Mouse (Mus musculus) cerebellum, adult 8-10 months (tissue): Measurements from ENCODE around the gene Slc25a13.

Experiments used
- DNase-seq: peaks from one replicate; pipeline ENCODE4 v3.0.0; 2022

Slc25a13 gene

DNA sequence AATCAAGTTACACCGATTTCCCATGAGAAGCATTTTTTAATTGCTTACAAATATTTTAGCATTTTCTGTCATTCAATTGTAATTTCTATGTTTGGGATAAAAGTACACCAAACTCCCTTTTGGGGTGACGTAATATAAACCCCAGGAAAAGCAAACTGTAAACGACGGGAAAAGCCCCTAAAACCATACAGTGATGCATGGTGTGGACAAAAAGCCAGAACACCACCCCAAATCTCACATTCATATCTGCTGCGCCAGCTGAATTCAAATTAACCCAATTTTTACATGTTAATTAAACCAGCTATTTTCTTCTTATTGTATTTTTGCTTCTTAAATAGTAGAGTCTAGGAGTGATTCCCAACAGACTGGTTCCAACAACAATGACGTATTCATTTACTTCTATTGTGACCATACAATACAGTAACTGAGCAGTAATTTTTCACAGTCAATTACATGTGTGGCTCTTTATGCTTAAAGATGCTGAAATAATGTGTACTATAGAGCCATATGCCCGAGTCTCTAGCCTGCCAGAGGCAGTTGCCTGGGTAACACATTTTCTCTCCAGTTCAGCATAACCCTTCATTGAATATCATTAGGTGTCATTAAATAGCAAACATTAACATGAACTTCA is 53.9 kb downstream of the Slc25a13 start:
- DNase-seq = no peak

DNA sequence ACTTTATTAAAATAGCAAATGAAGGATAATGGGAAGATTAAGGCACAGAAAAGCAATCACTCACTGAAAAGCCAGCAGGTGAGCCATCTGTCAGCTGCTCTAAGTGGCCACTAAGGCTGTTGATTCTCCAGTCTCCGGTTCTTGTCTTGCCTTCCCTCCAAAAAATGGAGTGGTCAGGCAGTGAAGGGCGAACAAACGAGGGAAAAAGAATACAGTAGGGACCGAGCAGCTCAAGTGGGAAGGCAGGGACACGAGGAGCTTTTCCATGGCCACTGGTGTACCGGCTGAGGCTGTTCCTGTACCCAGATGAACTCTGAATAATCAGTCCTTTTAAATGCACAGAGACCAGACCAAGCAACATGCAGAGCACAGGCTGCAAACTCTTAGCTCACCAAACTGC is 54.8 kb downstream of the Slc25a13 start:
- no peak for DNase-seq

DNA sequence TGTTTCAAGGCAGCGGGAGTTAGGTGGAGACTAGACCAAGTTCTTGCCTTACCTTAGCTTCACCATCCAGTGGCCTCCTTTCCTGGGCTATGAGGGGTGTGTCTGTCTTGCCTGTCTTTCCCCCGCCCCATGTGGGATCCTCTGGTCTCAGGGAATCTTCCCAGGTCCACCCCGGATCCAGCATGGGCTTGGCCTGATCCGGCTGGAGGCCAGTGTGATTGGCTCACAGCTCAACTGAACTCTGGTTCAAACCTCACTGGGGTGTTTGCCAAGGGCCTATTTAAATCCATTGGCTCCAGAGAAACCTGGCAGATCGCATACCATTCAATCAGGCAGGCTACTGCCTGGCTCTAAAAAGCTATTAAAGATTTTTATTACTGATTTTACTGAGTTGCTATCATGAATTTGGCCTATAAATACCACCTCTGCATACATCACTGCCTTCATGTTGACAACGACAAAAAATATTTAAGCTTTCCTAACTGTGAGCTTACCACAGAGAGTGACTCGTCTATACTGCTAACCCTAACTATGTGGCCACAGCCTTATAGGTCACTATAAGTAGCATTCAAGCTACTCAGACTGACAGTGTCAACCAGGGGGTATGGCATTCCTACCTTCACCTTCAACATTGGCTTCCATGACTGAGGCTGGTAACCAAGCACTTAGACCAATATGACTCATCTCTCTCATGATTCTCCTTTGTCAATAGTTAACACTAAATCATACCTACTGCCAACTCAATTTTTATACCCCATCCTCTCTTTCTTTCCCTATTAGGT is 56.1 kb downstream of the Slc25a13 start:
- DNase-seq = peak; percentile 16

DNA sequence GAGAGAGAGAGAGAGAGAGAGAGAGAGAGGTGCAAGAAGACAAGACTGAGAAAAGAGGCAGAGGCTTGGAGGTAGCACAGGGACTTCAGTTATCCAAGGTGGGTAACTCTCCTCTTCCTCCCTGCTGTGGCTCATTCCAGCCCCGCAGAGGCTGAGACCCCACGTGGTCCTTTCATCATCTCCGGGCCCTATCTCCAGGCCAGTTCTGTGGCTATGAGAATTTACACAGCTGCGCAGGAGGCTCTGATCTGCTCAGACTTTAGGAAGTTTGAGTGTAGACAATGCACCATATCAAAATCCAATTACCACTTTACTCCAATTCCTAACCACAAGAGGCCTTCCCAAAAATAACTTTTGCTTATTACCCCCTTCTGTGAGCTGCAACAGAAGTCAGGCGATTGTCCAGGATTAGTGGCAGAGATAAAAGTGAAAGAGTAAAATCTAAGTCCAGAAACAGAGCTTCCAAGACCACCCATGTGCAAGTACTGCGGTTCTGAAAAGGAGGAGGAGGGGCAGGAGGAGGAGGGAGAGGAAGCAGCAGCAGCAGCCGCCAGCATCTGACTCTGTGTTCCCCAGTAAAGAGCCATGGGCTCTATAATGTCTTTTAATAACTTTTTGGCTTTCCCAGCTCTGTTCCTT is 57.6 kb downstream of the Slc25a13 start:
- no peak for DNase-seq

DNA sequence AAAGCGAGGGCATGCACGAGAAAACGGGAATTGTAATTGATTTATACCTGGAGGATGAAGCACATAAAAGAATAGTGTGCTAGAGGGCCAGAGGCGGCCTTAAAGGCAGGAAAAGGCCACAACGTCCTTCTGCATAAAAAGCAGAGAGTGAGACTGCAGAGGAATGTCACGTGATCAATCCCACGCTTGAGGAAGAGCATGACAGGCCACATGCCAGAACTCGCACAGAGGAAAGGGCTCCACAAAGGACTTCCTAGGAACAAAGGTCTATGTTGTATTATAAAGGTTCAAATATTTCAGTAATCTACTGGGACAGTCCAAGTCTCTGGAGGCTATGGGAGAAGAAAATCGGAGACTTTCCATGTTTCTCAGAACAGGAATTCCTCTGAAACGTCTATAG is 63.5 kb downstream of the Slc25a13 start:
- DNase-seq = no peak

DNA sequence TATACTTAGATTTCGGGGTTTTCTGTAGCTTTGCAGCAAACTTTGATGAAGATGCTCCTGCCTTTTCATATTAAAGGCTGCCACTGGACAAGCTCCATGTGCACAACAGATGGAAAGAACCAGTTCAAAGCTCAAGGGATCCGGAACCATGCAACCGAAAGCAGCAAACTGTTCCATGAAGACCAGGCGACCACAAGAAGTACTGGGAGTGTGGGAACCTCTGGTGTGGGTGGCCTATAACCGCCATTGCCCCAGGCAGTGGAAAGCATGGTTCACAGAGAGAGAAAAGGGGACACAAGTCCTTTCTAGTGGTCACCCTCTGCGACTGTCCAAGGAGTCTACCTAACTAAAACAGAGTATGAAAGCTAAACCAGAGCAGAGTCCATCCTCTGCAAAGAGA is 66.2 kb downstream of the Slc25a13 start:
- no peak for DNase-seq

DNA sequence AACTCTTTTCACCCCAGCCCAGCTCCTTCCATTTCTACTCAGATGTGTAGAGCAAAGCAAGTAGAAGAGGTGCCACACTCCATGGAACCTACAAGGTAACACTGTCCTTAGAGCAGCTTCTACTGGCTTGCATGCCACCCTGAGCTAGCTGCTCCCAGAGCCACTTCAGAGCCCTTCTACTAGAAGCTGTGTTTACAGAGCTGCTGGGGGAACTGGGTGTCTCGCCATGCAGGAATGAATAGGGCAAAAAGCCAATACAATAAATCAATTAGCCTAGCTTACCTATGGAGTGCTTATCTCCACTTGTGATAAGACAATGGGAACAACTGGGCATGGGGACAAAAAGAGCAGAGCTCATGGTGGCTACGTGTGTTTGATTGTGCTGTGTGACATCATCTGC is 67.2 kb downstream of the Slc25a13 start:
- DNase-seq = no peak

DNA sequence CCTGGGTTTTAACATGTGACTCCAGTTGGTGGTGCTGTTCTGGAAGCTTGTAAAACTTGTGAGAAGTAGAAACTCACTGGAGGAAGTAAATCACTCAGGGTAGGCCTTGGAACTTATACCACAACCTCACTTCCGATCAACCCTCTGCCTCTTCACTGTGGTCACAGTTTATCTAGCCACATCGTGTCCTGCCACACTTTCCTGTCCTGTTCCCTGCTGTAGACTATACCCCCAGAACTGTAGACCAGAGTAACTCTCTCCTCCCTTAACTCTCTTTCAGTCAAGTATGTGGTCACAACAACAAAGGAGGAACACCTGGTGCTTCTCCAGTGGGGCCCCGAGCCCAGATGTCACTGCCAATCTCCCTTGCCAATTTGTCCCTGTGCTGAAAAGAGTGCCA is 67.6 kb downstream of the Slc25a13 start:
- DNase-seq = no peak

DNA sequence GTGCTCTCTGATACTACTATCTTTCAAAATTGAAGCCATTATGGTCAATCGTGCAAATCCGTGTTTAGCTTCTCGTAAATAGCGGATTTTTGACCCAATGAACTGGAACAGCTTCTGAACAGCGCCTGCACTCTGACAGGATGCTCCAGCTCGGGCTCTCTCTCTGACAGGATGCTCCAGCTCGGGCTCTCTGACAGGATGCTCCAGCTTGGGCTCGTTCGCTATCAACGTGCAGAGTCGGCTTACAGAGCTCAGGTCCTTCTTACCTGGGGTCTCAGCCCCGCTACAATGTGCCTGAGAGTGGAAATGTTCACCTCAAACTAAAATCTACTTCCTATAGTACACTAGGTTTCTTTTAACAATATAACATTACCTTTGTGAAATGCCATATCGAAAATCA is 71.6 kb downstream of the Slc25a13 start:
- no peak for DNase-seq

DNA sequence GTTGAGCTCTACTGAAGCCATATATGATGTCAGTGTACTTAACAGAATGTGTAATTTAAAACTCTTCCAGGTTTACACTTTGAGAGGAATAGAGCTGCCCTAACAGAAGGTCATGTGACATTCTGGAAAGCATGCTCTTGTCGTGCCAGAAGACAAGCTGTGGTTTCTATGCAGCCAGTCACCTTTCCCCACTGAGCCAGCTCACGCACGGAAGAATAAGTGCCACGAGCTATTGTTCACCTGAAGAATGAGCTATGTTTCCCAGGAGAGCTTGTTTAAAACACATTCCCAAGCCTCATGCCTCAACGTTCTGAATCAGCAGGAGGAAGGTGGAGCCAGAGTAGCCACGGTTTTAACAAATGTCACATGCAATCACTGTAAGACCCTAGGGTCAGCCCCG is 73.4 kb downstream of the Slc25a13 start:
- no peak for DNase-seq

DNA sequence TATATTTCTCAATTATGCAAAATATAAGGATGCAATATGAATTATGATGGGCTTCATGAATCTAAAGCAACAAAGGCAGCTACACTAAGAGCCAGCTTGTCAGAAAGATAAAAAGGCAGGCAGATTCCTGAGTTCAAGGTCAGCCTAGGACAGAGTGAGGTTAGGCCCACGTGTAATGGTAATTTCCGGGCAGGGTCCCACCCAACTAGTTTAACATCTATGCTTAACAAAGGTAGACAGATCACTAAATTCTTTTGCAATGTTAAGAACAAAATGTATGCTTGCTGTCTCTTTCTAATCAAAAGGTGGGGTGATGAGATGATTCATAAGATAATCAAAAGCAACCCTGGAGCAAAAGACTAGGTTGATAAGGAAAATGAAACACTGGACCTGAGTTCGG is 76.6 kb downstream of the Slc25a13 start:
- DNase-seq = no peak

DNA sequence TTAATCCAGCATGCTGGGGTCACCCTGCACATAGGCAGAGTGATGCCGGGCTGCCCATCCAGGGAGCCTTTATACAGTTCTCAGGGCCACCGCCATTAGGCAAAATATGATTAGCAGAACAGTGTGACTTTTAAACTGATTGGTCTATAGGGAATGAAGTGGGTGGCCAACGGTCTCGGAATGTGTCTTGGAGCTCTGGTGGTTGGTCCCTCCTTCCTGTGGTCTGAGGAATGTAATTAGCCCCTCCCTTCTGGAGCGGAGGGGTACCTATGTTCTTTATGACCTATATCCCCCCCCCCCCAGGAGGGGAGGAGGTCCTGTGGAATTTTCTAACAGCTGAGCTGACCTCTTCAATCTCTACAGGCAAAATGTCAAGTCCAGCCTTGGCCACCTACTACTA is 77.9 kb downstream of the Slc25a13 start:
- DNase-seq = no peak

DNA sequence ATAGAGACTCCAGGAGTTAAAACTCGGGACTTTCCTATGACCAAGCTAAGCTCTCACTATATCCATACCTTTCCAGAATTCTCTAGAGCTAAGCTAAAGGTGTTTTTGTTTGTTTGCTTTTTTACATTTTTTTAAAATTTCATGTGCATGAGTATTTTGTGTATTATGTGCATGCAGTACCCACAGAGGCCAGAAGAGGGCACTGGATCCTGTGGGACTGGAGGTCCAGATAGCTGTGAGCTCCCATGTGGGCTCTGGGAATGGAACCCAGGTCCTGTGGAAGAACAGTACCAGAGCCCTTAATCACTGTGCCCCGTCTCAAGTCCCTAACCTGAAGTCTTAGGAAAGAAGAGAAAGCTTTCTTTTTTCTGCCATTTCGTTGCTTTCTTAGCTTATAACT is 80.2 kb downstream of the Slc25a13 start:
- DNase-seq = no peak

DNA sequence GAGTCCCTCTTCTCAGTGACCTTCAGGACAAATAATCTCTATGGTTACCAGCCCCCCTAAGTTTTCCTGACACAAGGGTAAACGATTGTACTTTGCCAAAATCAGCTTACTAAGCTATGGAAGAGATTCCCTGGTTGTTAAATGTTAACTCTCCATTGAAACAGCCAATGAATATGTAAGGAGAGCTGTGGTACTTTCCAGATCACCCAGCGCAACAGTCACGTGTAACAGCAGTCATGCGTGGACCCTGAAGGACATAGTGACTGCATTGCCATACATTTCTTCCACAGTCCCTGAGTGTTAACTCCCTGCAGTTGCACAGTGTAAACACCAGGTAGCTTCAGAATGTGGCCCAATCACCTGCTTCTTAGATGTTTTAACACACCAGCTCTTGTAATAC is 82.0 kb downstream of the Slc25a13 start:
- DNase-seq = no peak

DNA sequence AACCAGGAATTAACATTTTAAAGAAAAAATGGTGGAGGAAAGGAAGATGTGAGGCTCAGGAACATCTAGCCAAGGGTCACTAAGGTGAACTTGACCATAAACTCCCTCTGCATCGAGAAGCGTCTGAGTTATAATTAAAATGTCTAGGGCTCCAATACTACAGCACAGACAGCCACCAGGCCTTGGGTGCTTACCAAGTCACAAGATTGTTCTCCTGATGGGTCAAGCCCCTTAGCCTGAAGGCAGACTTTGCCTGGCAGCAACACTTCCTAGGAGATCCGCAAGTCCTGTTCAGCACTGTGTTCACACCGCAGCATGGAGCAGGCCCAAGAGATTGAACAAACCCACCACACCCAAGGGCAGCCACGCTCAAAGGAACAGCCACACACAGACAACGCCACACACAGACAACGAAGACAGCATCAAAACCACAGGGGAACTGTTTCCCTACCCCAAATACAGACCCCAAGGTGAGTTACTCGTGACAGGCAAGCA is 83.4 kb downstream of the Slc25a13 start:
- no peak for DNase-seq

DNA sequence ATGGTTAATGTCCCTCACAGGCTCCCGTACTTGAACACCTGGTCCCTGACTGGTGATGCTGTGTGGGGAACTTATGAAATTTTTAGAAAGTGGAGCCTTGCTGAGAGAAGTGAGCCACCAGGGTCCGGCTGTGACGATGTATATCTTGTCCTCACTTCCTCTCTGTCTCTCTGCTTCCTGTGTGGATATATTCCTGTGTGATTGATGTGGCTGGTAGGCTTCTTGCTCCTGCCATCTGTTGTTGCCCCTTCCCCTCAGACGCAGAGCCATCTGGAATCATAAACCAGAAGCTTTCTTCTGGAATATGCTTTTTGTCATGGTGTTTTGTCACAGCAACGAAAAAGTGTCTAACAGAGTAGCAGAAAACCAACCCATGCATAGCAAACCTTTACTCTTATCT is 84.9 kb downstream of the Slc25a13 start:
- DNase-seq = no peak

DNA sequence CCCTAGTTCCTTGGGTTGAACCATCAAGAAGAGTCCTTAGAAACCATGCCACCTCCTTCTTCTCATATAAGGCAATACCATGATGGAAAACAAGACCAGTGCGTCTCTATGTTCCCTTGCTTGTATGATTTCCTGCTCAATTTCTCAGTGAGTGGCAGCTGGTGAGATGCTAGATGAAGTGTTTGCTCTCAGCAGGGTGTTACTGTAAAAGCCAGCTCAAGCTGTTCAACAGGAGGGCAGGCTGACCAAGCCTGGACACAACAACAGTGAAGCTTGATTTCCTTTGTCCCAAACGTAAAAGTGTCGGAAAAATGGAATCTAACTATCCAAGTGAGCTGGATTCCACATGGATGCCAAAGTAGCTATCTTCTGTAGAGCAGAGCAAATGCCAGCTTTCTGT is 91.4 kb downstream of the Slc25a13 start:
- peak; percentile 59 for DNase-seq

DNA sequence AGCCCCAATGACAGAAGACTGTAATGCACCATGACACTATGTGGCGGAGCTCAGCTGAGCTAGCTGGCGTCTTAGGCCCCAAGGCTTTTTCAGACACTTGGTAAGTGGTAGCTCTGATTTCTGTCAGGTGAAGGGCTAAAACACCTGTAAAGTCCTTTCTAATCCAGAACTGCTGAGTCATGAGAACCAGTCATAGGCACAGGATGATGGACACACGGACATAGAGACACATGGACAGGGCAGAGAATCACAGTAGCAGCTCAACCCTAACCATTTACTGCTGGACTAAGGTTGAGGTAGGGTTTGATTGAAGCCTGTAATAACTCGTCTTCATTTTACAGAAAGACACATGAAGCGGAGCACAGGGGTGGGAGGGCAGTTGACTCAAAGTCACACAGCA is 95.1 kb downstream of the Slc25a13 start:
- DNase-seq = no peak

DNA sequence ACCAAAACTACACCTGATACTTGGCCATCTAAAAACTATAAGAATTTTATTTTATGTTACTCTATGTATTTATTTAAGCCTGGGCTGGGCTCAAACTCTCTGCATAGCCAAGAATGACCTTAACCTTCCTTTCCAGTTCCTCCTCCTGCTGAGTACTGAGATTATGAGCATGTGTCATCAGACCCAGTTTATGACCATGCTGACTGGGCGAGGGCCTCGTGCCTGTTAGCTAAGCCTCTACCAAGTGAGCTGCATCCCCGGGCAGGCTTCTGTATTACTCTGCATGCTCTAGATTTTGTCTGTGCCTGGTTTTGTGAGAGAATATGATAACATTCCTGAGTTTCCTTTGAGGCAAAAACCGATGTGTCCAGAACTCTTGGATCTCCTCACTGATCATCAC is 96.1 kb downstream of the Slc25a13 start:
- no peak for DNase-seq

DNA sequence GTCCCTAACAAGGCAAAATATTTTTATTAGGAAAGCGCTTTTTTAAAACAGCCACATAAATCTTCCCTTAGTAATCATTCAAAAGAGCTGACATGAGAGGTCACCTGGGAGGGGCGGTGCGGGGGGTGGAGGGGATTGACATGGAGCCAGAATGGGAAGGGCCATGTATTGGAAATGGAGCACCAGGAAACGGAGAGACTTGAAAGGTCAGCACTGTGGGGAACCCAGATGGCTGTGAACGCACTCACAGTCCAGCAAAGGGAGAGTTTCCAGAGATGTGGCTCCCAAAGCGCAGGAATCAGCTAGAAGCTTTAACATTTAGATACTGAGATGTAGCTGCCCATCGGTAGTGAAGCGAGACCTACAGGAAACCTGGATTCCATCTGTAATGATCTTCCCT is 101.2 kb downstream of the Slc25a13 start:
- peak; percentile 26 for DNase-seq

DNA sequence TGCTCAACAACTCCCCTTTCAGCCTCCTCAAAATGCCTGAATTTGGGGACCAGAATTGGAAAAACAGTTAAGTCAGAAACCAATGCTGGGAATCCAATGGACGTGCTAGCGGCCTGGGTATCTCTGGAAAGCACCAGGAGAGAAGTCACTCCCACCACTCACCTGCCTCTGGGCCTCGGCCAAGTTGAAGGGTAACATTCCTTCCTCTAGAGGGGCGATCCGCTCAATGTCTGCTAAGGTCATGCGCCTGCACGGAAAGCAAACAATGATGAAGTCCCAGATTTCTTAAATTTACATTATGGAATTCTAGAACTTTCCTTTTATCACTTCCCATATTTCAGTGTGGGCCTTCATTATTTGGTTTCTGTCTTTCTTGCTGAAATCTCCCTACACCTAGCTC is 103.2 kb downstream of the Slc25a13 start:
- no peak for DNase-seq

DNA sequence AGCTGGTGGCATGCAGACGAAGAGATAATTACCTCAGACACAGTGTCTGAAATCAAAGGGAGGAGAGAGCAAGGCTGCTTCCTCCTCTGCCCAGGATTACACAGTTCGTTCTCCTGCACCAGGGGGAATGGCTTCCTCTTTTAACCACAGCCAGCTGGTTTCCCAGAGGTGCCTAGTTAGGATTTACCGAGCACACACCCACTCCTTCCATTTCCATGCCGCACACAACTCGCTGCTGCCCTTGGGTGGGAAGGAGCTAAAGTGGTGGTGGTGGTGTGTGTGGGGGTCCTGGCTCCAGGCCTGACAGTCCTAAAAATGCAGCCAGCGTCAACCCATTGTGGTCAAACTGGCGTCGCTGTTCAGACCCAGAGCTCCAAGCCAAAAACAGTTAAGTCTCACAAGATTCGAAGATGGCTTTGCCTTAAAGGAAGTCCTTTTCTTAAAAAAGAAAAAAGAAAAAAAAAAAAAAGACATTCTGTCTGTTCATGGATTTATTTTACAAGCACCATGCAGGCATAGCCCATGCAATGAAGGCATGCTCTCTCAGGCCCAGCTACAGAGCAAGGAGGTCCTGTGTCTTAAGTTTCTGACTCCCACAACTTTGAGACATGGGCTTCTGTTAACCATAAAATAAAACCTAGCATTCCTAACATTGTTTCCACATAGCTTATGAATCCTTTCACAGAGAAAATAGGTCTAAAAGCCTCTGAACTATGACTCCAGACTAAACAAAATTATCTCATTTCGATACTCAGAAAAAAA is 104.0 kb downstream of the Slc25a13 start:
- no peak for DNase-seq

DNA sequence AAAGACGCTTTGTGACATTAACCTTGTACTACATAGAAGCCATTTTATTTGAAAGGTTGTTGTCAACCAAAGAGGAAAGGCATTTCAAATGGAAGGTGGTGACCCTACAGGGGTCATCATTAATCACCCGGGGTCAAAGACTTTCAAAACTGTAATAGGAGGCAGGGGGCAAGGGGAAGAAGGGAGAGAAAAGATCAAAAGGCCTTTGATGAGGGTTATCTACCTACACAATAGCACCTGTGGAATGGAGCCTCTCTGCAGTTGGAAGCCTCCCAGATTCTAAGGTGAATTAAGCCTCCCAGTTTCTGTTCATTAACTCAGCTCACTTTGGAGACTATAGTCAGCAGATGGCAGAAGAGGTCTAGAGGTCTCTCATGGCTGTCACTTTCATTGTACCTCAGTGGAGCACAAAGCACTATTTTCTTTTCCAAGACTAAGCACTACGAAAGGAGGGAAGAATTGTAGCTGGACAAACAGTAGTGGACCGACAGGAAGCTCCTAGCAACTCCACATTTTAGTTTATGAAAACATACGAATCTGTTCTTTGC is 109.5 kb downstream of the Slc25a13 start:
- DNase-seq = no peak
